Mouse (Mus musculus) CD4-positive, CD25-positive, alpha-beta regulatory T cell, adult 4 months (primary cell): ENCODE results near the gene Hs2st1. TPM values are rescaled to one million over a fixed set of nuclear protein-coding genes. Genes with fewer than 3 reads are reported as not detected.
A peak's percentile ranks its signal among the peaks of the same experiment; 100 is the strongest.

Experiments used
- ATAC-seq: one replicate; pipeline ENCODE4 v1.8.0; 2017
- polyA plus RNA-seq, 2 experiments: library from polyadenylated mRNA; unstranded; fragments of 100-300 nt; shearing (Covaris generic); gene quantifications; one replicate each; pipeline ENCODE4 v1.2.1; 2017

The Hs2st1 gene
- polyA plus RNA-seq, 2 experiments from 2014 or later, result 2.0 to 3.5 TPM

DNA sequence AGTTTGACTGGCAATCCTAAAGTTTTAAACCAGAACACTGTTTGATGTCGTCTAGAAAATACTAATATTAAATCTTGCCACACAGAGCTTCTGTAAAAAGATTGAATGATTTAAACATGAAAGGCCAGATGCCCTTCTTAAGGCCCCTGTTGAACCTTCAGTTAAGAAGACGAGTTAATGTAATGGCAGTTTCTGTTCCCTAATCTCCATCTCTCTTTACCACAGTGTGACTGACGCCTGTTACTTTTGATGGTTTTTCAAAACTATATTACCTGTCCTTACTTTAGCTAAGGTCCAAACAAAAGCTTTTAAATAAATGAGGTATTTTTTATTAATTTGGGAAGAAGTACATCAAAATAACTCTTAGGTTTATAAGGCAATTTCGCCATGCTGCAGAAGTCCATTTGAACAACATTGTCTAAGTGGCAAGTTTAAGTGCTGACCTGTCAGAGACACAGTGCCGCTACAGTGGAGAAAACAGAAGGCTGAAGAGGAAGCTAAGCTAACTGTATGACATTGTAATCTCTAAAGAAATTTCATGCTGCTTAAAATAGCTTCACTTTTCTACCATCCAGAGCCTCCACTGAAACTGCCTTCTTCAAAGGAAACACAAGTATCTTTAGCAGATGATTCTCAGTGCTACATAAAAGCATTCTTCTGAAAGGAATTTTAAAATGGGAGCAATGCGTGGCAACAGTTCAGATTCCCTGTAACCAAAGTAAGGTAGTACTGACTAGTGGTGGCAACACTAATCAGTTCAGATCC lies 15.0 kb upstream of the Hs2st1 start:
- ATAC-seq, result no peak

DNA sequence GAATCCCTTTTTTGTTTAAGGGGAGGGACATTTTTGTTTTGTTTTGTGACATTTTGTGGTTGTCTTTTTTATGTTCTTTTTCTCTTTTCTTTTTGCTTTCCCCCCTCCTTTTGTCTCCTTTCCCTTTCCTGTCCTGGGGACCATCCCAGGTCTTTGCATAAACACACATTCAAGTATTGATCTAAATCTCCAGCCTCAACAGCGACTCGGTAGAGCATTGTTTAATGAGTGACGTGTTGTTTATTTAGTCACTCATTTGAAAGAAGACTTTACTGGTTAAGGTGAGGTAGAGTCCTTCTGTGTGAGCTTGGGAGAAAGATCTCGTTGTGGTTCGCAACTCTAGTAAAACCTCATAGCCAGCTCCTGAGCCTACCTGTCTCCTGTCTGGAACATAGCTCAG lies 13.8 kb upstream of the Hs2st1 start:
- ATAC-seq, result no peak

DNA sequence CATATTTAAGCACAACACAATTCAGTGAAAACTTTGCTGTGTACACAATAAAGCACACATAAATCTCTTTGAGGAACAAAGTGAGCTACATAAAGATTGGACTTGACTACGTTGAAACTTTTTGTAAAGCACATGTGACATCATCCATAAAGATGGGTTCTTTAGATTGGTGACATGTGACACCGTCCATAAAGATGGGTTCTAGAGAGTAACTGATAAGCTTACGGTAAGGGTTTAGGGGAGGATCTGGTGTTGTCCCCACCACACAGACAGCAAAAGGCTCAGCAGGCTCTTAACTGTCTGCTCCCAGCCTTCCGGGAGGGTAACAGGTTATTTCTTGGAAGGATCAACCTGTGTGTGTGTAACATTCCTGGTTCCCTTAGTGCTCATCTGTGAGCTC lies 12.3 kb upstream of the Hs2st1 start:
- ATAC-seq, result no peak

DNA sequence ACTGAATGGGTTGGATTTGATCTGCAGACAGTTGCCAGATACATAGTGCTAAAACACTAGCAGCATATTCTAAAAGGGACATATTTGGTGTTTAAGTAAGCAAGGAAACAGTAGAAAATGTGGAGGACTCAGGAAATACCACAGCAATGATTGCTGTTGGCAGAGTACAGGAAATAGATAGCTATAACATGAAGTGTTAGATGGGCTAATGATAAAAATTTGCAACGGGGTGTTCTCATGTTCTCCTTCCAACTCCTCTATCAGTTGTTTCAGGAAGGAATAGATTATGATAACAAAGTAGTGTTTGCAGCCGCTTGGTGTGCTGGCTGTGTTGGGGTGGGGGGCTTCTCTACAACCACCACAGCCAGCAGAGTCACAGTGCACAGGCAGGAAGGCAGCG lies 11.9 kb upstream of the Hs2st1 start:
- no peak for ATAC-seq

DNA sequence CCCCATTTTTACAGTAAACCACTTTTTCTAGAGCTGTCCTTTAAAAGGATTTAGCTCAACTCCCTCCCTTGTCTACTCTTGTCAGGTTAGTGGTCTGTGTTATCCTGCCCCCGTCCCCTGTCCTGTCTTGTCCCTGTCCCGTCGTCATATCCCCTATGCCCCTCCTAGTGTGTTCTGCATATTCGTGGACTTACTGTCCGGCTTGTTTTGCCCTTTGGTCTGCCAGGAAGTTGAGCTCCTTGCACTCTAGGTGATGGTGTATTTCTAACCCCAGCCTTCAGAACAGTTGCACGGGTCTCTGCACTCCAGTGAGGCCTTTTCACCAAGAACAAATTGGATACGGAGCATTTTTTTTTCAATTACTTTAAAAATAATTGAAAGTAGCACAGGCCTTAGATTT lies 10.3 kb upstream of the Hs2st1 start:
- ATAC-seq, result no peak

DNA sequence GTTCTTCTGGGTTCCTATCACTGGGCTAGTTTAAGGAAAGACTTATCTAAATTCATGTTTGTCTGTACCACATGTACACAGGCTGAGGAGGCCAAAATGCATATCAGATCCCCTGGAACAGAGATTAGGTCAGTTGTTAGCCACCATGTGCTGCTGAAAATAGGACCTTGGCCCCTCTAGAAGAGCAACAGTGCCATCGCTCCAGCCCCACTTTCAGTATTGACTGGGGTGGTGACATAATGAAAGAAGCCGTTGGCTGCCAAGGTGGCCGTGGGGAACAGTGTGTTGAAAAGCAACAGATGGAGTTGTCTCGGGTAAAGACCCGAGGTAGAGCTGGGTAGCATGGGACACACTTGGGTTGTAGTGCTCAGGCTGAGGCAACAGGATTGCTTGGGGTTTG lies 9.8 kb upstream of the Hs2st1 start:
- ATAC-seq, result no peak

DNA sequence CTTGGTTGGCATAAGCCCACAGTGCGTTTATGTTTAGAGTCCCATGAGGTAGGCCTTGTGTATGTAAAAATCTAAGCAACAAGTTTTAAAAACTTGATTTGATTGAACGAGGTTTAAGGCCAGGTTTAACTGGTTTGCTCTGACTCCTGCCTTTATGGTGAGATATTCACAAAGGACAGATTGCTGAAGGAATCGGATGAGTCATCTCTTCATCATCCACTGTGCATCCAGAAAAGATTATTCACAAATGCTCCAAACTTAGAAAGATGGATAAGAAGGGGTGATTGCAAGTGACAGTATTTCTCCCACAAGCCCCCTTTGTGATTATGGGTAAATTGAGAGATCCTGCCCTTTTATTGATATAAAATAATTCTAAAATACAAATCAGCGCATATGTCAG lies 8.9 kb upstream of the Hs2st1 start:
- ATAC-seq, result no peak

DNA sequence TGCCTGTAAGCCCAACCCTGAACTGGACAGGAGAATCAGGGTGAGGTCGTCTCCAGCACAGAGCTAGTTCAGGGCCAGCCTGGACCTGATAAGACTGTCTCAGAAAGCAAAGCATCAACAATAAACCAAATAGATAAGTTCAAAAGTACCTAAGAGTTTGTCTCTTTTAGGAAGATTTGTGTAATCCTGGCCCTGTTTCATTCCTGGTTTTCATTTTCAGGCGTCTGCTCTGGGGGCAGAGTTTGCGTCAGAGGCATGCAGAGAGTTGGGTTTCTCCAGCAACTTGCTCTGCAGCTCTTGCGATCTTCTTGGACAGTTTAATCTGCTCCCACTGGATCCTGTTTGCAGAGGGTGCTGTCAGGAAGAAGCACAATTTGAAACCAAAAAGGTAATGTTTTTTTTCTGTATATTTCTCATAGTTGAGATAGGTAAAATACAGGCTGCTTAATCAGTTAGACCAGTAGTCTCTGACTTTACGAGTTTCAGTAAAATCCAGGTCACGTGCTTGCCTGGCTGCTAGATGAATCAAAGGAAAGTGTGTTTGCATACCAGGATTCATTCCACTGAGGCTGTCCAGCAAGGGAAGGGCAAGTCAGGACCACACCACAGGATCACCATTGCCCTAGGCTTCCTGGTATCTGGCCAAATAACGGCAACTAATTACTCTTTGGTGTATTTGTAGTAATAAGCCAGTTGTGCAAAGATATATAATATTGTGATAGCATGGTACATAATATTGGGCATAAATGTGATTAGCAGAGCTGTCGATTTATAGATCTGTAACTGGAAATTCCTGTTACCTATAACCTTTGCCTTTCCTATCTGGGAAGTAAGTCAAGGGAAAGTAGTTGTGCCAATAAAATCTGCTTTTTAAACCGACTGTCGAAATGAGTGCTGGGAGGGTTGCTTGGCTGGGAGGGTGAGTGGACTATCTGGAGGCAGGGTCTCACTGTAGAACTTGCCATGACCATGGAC lies 7.7 kb upstream of the Hs2st1 start:
- ATAC-seq, result no peak

DNA sequence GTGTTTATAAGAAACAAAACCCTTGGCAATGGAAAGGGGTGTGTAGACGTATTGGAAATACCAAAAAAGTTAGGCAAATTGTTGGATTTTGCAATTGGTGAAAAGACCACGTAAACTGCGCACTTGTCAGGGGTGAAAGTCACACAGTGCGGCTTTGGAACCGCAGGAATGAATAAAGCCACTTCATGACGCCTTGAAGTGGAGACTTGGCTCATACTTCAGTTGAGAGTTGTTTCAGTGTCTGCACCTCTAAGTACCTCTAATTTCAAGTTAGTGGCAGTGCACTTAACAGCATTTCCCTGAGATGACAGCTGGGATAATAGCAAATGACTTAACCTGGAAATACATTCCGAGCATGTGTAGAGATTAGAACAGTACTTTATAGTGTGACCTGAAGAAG lies 4.3 kb upstream of the Hs2st1 start:
- ATAC-seq, result no peak

DNA sequence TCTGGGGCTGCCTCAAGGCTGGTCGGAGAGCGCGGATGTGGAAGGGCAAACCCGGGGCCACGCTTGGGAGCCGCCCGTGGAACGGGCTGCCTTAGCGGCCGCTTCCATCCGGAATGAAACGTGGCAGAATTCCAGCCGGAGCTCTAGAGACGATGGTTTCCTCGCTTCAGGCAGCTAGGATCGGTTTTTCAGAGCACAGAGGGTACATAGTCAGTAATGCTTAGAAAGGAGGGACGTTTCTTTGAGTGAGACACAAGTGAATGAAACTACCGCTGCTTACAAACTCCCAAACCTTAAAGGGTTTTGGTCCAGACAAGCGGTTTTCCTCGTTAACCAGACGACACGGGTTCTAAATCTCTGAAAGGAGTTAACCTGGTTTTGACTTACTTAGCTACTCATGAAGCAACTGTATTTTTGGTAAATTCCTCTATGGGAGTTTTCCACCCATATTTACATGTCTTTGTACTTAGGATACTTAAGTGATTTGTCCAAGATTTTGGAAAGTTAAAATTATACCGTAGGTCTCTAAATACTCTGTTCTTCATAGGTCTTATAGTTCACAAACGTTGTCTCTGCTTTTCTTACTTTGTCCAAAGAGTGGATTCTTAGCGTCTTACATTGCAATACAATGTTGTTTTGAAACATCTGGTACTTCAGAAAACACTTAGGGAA lies 971 bp upstream of the Hs2st1 start:
- ATAC-seq, result no peak

DNA sequence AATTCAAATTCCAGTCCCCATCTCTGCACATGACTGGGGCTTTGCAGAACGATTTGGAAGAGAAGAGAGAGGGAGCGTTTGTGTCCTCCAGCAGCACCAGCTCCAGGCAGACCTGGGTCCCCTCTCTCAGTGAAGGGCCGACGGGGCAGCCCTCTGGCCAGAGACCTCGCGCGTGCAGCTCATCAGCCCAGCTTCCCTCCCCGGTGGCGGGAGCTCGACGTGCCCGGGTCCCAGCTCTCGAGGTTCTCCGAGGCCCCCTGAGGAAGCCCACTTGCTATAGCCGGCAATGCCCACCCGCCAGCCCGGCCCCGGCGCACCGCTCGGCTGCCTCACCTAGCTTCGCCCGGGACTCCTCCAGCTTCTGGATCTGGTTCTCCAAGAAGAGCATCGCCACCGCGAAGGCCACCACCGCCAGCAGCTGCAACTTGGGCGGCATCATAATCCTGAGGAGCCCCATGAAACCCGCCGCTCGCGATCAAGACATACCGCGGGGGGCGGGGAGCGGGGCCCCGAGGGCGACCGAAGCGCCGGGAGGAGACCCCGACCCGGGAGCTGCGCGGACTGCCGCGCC lies 495 bp downstream of the Hs2st1 start:
- ATAC-seq, result peak; percentile 10

DNA sequence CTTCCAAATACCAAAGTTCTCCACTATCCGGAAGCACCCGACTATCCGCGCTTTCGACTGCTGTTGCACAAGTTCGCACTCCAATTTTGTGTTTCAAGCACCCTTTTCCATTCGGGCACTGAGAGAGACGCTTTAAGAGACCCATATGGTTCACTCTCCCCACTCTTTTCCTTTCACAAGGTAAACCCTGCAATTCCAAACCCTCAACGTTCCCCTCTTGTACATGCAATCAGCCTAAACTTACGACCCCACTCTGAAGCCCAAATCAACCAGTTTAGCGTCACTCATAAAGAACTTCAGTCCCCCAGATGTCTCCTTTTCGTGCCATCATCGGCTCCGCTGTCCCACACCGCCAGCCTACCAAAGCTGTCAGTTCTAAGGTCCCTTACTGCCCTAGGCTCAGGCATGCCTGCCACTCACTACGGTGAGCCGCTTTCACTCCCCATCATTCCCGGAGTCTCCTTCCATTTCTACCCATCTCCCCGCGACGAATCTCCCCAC lies 1.1 kb downstream of the Hs2st1 start:
- ATAC-seq, result no peak

DNA sequence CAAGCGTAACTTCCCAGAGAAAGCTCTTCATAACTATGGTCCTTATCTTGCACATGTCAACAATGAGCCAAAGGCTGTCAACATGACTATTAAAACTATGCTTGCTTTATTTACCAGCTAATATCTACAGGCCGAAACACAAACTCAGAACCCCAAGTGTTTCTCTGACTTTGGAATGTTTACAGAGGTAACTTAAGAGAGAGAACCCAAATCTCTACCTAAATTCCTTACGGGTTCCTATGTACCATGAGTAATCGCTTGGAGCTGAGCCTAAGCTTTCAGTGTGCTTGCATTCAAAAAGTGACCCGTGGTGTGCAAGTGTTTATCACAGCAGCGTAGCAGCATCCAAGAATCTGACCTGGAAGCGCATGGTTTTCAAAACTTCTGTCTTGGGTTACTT lies 4.8 kb downstream of the Hs2st1 start:
- no peak for ATAC-seq

DNA sequence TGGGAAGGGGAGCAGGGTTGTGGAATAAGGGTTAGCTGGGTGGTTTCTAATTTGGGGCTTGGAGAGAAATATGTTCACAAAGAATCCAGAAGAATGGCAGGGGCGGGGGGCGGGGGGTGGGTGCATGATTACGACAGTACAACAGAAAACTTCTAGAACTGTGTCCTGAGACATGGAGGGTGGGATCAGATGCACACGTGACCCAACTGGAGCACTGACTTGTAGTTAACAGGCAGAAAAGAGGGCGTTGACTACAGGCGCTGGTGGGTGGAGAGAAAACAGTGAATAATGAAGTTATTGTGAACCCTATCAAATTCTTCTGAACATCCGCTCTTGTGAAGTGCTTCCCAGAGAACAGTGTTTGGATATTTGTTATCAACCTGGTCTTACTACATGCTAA lies 6.1 kb downstream of the Hs2st1 start:
- no peak for ATAC-seq

DNA sequence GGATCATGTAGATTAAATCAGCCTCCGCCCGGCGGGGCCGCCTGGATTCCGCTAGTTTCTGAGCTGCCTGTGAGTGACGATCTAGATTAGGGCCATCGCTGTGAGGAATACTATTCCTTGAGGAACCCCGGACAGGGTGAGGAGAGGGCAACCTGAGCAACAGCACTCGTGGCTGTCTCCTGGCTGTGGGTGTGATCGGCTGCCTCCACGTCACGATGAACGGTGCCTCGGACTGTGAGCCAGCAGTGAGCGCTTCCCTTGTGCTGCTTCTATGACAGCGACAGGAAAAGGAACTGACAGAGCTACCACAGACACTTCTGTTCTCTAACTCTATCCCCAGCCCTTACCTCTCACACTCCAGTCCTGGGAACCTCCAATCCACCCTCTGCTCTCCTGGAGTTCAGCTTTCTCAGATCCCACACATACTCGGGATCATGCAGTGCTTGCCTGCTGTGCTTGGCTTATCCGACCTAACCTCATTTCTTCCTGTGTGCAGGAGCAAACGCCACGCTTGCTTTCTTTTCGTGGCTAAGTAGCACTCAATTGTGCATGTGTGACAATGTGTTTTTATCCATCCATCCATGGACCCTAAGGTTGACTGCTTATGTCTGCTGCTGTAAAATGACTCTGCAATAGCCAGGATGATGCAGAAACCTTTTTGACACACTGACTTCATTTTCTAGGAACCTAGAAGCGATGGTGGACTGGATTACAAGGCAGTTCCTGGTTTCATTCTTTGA lies 8.3 kb downstream of the Hs2st1 start:
- ATAC-seq, result peak; percentile 81

DNA sequence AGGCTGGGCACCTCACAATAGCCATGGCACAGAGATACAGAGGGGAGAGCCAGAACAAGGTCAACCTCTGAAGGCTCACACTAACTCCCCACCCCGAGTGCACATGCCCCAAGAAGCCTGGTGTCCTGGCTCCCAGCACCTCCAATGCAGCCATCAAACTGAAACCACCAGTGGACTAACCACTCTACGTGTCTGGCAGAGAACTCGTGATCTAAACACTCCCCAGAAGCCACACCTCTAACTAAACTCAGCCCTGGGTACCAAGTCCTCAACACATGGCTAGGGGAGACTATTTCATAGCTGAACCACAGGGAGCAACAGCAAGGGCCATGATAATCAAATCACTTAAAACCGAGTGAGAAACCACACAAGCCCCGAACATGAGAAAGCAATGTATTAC lies 11.7 kb downstream of the Hs2st1 start:
- no peak for ATAC-seq

DNA sequence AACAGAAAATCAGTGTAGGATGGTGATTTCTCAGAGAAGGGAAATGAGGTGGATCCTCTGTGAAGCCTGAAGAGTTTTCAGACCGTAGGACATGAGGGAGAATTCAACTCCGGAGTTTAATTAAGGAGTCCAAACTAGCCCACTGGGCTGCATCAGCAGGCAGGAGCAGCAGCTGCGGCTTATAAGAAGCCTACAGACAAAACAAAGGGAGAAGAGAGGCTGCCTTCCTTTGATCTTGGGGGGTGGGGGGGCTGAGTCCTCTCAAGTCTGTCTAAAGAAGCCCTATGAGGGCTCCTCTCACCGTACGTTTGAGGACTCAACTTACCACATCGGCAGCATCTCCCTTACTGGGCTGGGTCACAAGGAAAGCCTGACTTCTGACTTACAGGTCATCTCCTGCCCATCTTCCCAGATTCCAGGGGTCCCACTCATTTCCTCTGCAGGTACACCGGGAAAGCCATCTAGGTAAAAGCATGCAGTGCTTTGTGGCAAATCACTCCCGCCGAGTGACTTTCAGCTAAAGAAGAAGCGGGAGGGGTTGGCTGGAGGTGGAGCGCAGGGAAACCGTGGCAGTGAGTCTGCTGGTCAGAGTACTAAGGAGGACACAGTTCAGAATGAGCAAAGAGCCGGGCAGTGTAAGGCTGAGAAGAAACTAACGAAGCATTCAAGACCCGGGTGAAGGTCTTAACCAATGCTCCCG lies 13.2 kb downstream of the Hs2st1 start:
- ATAC-seq, result no peak

DNA sequence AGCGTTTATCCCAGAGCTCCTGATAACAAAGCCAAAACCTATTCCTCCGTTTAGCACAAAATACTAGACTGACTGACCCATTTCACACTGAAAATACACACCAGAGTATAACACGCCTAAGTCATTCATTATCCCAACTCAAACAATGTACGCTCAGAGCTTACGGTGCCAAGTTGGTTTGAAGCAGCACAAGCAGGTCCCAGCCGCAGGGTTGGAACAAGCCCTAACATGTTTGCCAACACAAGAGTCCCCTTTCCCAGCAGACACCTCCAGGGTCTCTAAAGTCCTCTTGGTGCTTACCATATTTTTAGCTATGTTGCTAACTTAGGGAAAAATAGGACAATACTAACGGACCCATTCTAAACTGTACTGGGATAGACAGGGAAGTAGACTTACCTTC lies 14.8 kb downstream of the Hs2st1 start:
- ATAC-seq, result no peak

DNA sequence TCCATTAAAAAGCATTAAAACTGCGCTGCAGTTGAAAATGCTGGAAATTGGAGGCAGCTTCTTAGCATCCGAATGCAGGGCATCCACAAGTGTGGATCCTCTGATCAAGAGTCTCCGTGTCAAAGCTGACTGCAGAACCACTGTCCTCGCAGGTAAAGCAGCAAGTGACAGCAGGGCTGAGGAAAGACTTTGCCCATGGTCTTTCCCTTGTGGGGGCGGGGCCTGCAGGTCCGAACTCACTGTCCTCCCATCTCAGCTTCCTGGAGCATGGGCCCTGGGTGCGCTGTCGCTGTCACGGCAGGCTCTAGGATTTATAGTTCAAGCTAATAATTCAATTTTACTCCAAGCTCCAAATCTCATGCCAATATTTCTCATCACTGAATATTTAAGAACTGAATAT lies 15.5 kb downstream of the Hs2st1 start:
- ATAC-seq, result no peak

DNA sequence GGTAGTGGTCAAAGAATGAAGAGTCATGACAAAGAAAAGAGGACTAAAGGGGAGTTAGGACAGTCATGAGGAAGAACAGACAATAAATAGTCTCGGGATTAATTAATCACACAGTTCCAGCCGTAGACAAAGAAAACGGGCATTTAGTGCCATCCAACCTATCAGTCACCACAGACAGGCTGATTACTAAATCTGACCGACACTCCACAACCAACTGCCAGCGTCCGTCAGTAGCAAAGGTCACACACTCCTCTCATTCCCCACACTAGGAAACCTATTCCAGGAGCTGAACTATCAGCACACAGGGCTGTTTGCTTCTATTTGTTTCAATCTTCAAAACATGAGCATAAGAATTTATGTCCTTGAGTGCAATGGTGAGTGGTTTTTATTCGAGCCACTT lies 16.0 kb downstream of the Hs2st1 start:
- no peak for ATAC-seq

DNA sequence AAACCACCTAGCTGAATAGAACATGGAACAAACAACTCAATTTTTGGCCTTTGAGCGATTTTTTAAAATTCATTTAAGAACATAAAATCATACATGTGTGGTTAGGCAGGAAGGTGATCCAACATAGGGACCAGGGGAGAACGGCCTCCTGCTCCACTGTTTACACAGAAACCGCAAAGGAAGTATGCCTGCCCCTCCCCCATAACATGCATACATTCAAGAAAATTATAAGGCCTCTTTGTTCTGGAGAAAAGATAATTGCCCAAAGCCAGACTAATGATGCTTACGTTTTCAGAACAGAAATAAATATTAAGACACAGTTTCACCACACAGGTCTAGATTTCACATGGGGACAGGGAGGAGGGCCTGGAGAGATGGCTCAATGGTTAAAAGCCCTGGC lies 18.6 kb downstream of the Hs2st1 start:
- no peak for ATAC-seq
